Mouse (Mus musculus): ENCODE results near the gene Med19. TPM values are rescaled to one million over a fixed set of nuclear protein-coding genes. Genes with fewer than 3 reads are reported as not detected.
"Not testable (repeated sequence)": the region's sequence is repeated elsewhere in the genome, so short reads cannot be mapped to it uniquely, and the experiment has no call there.

Med19 gene
- polyA plus RNA-seq, 1 experiment from 2014 or later, result 53.5 TPM

- Histone ChIP-seq H3K4me2 (peak overlapping the region; percentile 74), H3K4me1 (replicated peaks) (peaks cover 27% of the 10 kb centered on the region), H3K36me3 (peaks cover 58% of the 10 kb centered on the region), H3K4me3 (peak overlapping the region; percentile 88; the same call in 1 of the 2 replicates)
- not testable (repeated sequence) for H3K9ac ChIP-seq; H3K27ac ChIP-seq; H3K27me3 ChIP-seq; ATAC-seq (ENCODE audit: low FRiP score); H3K9me3 ChIP-seq
- 68% methylated on average over 4 of the region's 5 CpGs for WGBS
Measured at GRCm38 (mm10) chr2:84671535-84671934, 6.7 kb upstream of the Med19 start.

GRCm38 (mm10) chr2:84677270-84677967 is 783 bp upstream of the Med19 start:
- Histone ChIP-seq H3K4me2 (peak overlapping the region; percentile 78), H3K9me3 (no peaks in the 10 kb centered on the region), H3K27me3 (no peaks in the 10 kb centered on the region), H3K9ac (peak overlapping the region; percentile 77), H3K4me1 (replicated peaks) (peaks cover 29% of the 10 kb centered on the region), H3K4me3 (peak overlapping the region; percentile 97), H3K27ac (peak overlapping the region; percentile 89), H3K36me3 (peaks cover 44% of the 10 kb centered on the region)
- 10% methylated on average over 22 of the region's 22 CpGs for WGBS
- ATAC-seq (ENCODE audit: low FRiP score), result peak; percentile 74

GRCm38 (mm10) chr2:84679016-84679415 is 814 bp downstream of the Med19 start, which contains the start of gene Tmx2:
Gene Tmx2 (minus strand): TSS chr2:84679140.
- H3K27ac ChIP-seq, result peak within 1 kb of the TSS; percentile 89
- 24% methylated on average over 8 of the region's 8 CpGs for WGBS

GRCm38 (mm10) chr2:84682605-84683183 is 4.5 kb downstream of the Med19 start:
- Histone ChIP-seq H3K4me1 (replicated peaks) (peaks cover 11% of the 10 kb centered on the region), H3K27me3 (no peaks in the 10 kb centered on the region), H3K9ac (no peak overlapping the region), H3K36me3 (peaks cover 38% of the 10 kb centered on the region), H3K27ac (no peak overlapping the region), H3K4me2 (no peak overlapping the region), H3K9me3 (no peaks in the 10 kb centered on the region), H3K4me3 (no peak overlapping the region)
- WGBS, result 87% methylated on average over 6 of the region's 6 CpGs
- ATAC-seq (ENCODE audit: low FRiP score), result no peak

More at GRCm38 (mm10) chr2:84679016-84679415, 814 bp downstream of the Med19 start, which contains the start of gene Tmx2:
- Histone ChIP-seq H3K9me3 (no peaks in the 10 kb centered on the region), H3K36me3 (peaks cover 30% of the 10 kb centered on the region), H3K4me3 (peak within 1 kb of the TSS; percentile 97), H3K4me2 (peak within 1 kb of the TSS; percentile 82), H3K4me1 (replicated peaks) (peaks cover 29% of the 10 kb centered on the region), H3K27me3 (no peaks in the 10 kb centered on the region), H3K9ac (peak within 1 kb of the TSS; percentile 89)
- ATAC-seq (ENCODE audit: low FRiP score), result no peak

GRCm38 (mm10) chr2:84688080-84688844 is 10.1 kb downstream of the Med19 start:
- H3K4me2 ChIP-seq, result no peak overlapping the region
- no peaks in the 10 kb centered on the region for H3K27me3 ChIP-seq
- no peak overlapping the region for H3K9ac ChIP-seq
- no peak; the same call in 1 of the 2 replicates for ATAC-seq (ENCODE audit: low FRiP score)
- peaks cover 83% of the 10 kb centered on the region for H3K36me3 ChIP-seq
- WGBS, result 79% methylated on average over 2 of the region's 2 CpGs
- H3K4me3 ChIP-seq, result no peak overlapping the region
- H3K4me1 ChIP-seq (replicated peaks), result no peaks in the 10 kb centered on the region
- H3K9me3 ChIP-seq, result no peaks in the 10 kb centered on the region
- H3K27ac ChIP-seq, result no peak overlapping the region

GRCm38 (mm10) chr2:84690050-84690449 is 11.8 kb downstream of the Med19 start:
- no peak overlapping the region for H3K4me2 ChIP-seq
- 93% methylated on average over 12 of the region's 12 CpGs for WGBS
- peaks cover 89% of the 10 kb centered on the region for H3K36me3 ChIP-seq
- H3K27me3 ChIP-seq, result no peaks in the 10 kb centered on the region
- H3K27ac ChIP-seq, result no peak overlapping the region
- no peak overlapping the region for H3K9ac ChIP-seq
- no peaks in the 10 kb centered on the region for H3K9me3 ChIP-seq
- ATAC-seq (ENCODE audit: low FRiP score), result 0 out of 2 replicates have a peak, but pooled peaks have one; percentile 25
- no peak overlapping the region for H3K4me3 ChIP-seq
- H3K4me1 ChIP-seq (replicated peaks), result no peaks in the 10 kb centered on the region

- H3K9me3 ChIP-seq, result no peaks in the 10 kb centered on the region
- 95% methylated on average over 5 of the region's 5 CpGs for WGBS
- no peaks in the 10 kb centered on the region for H3K27me3 ChIP-seq
- ATAC-seq (ENCODE audit: low FRiP score), result no peak
- no peak overlapping the region for H3K4me3 ChIP-seq
- no peak overlapping the region for H3K27ac ChIP-seq
- H3K4me2 ChIP-seq, result no peak overlapping the region
- no peaks in the 10 kb centered on the region for H3K4me1 ChIP-seq (replicated peaks)
- peaks cover 56% of the 10 kb centered on the region for H3K36me3 ChIP-seq
- no peak overlapping the region for H3K9ac ChIP-seq
Measured at GRCm38 (mm10) chr2:84695007-84695695, 16.9 kb downstream of the Med19 start.

- 97% methylated on average over 1 of the region's 1 CpGs for WGBS
- ATAC-seq (ENCODE audit: low FRiP score), result no peak
- peaks cover 37% of the 10 kb centered on the region for H3K36me3 ChIP-seq
Measured at GRCm38 (mm10) chr2:84703497-84703896, 25.3 kb downstream of the Med19 start.

GRCm38 (mm10) chr2:84704329-84704728 is 26.1 kb downstream of the Med19 start:
- Histone ChIP-seq H3K4me1 (replicated peaks) (peaks cover 20% of the 10 kb centered on the region), H3K9me3 (no peaks in the 10 kb centered on the region), H3K4me2 (no peak overlapping the region), H3K4me3 (no peak overlapping the region), H3K27me3 (no peaks in the 10 kb centered on the region), H3K36me3 (peaks cover 44% of the 10 kb centered on the region), H3K27ac (no peak overlapping the region), H3K9ac (no peak overlapping the region)
- ATAC-seq (ENCODE audit: low FRiP score), result no peak
- 92% methylated on average over 5 of the region's 5 CpGs for WGBS

More at GRCm38 (mm10) chr2:84703497-84703896, 25.3 kb downstream of the Med19 start:
- Histone ChIP-seq H3K4me2 (no peak overlapping the region), H3K27ac (no peak overlapping the region), H3K4me1 (replicated peaks) (peaks cover 11% of the 10 kb centered on the region), H3K9ac (no peak overlapping the region), H3K9me3 (no peaks in the 10 kb centered on the region), H3K27me3 (no peaks in the 10 kb centered on the region), H3K4me3 (no peak overlapping the region)

- H3K4me1 ChIP-seq (replicated peaks), result peaks cover 24% of the 10 kb centered on the region
- no peak for ATAC-seq (ENCODE audit: low FRiP score)
- H3K27ac ChIP-seq, result no peak overlapping the region
- H3K4me2 ChIP-seq, result no peak overlapping the region
- H3K9me3 ChIP-seq, result no peaks in the 10 kb centered on the region
- peaks cover 50% of the 10 kb centered on the region for H3K36me3 ChIP-seq
- no peak overlapping the region for H3K9ac ChIP-seq
- H3K27me3 ChIP-seq, result no peaks in the 10 kb centered on the region
- H3K4me3 ChIP-seq, result no peak overlapping the region
- WGBS, result 94% methylated on average over 1 of the region's 1 CpGs
Measured at GRCm38 (mm10) chr2:84705295-84705694, 27.1 kb downstream of the Med19 start.

- ATAC-seq (ENCODE audit: low FRiP score), result no peak
- 59% methylated on average over 1 of the region's 1 CpGs for WGBS
- H3K4me2 ChIP-seq, result no peak overlapping the region
Measured at GRCm38 (mm10) chr2:84707523-84707922, 29.3 kb downstream of the Med19 start.

GRCm38 (mm10) chr2:84711898-84712297 is 33.7 kb downstream of the Med19 start:
- Histone ChIP-seq H3K9ac (no peak overlapping the region), H3K4me2 (no peak overlapping the region), H3K27ac (no peak overlapping the region), H3K9me3 (no peaks in the 10 kb centered on the region), H3K4me1 (replicated peaks) (peaks cover 52% of the 10 kb centered on the region), H3K36me3 (peaks cover 28% of the 10 kb centered on the region), H3K27me3 (no peaks in the 10 kb centered on the region), H3K4me3 (no peak overlapping the region)
- no peak for ATAC-seq (ENCODE audit: low FRiP score)
- 96% methylated on average over 2 of the region's 2 CpGs for WGBS

More at GRCm38 (mm10) chr2:84707523-84707922, 29.3 kb downstream of the Med19 start:
- peaks cover 29% of the 10 kb centered on the region for H3K4me1 ChIP-seq (replicated peaks)
- no peak overlapping the region for H3K27ac ChIP-seq
- no peaks in the 10 kb centered on the region for H3K27me3 ChIP-seq
- H3K9me3 ChIP-seq, result no peaks in the 10 kb centered on the region
- no peak overlapping the region; the same call in 1 of the 2 replicates for H3K9ac ChIP-seq
- H3K4me3 ChIP-seq, result no peak overlapping the region
- H3K36me3 ChIP-seq, result peaks cover 51% of the 10 kb centered on the region

All from hindbrain, embryonic 13.5 days (tissue).